Mouse (Mus musculus) CH12.LX (cell line): Measurements from ENCODE around the gene Cit. TPM values are rescaled to one million over a fixed set of nuclear protein-coding genes. Genes with fewer than 3 reads are reported as not detected.

Experiments used
- DNase-seq: peaks from one replicate; pipeline ENCODE4 v3.0.0-alpha.2; 2013; ENCODE audit errors: extremely low read depth
- H3K27ac ChIP-seq: 2 replicates; pipeline ENCODE4 v1.5.1; 2012; ENCODE audit warnings: low read depth, mild to moderate bottlenecking, control low read depth, moderate library complexity; ENCODE audit not compliant: insufficient read depth
- H3K27me3 ChIP-seq: replicated peaks from 2 replicates; pipeline ENCODE3; 2012; ENCODE audit warnings: inconsistent platforms
- H3K36me3 ChIP-seq, 2 experiments: replicated peaks in 1 of 2; 2 replicates each; pipeline versions ENCODE3 to v1.6.1; 2012; ENCODE audit warnings: inconsistent platforms in 1 of 2, low read length in 1 of 2, mild to moderate bottlenecking in 1 of 2, mixed read lengths in 1 of 2, moderate library complexity in 1 of 2; ENCODE audit not compliant: control insufficient read depth in 1 of 2, insufficient read depth in 1 of 2
- H3K4me1 ChIP-seq, 2 experiments: 2 replicates each; pipeline ENCODE4 v1.6.1; 2012; ENCODE audit warnings: inconsistent platforms in 1 of 2, moderate library complexity in 1 of 2; ENCODE audit not compliant: insufficient read depth in 2 of 2, control insufficient read depth in 1 of 2
- H3K4me2 ChIP-seq: 2 replicates; pipeline ENCODE4 v1.6.1; 2012; ENCODE audit warnings: low read depth, mild to moderate bottlenecking, control low read depth; ENCODE audit not compliant: poor library complexity, insufficient read depth, severe bottlenecking
- H3K4me3 ChIP-seq, 3 experiments: fragments of 150-350 bp in 1 of 3; sonication (generic) in 1 of 3; replicated peaks in 1 of 3; 2 replicates each; pipeline versions ENCODE3 to v1.5.1; 2011 to 2012; ENCODE audit warnings: low read depth in 2 of 3, low read length in 2 of 3, mild to moderate bottlenecking in 2 of 3, moderate library complexity in 2 of 3, control low read depth in 1 of 3, improper control_type of control experiment in 1 of 3, inconsistent platforms in 1 of 3, mixed read lengths in 1 of 3; ENCODE audit not compliant: poor library complexity in 1 of 3
- H3K79me2 ChIP-seq: replicated peaks from 2 replicates; pipeline ENCODE4 v1.6.1; 2012; ENCODE audit warnings: mild to moderate bottlenecking, moderate library complexity; ENCODE audit not compliant: control insufficient read depth, poor library complexity, insufficient read depth, severe bottlenecking; ENCODE audit errors: extremely low read depth
- H3K9ac ChIP-seq: 2 replicates; pipeline ENCODE4 v1.6.1; 2012; ENCODE audit warnings: low read depth, mild to moderate bottlenecking, control low read depth, moderate library complexity; ENCODE audit not compliant: insufficient read depth
- H3K9me3 ChIP-seq: replicated peaks from 2 replicates; pipeline ENCODE3; 2012; ENCODE audit warnings: low read length, inconsistent platforms, mixed read lengths
- BHLHE40 ChIP-seq: IDR thresholded peaks from 2 replicates; pipeline ENCODE4 v1.6.1; 2011; ENCODE audit warnings: mild to moderate bottlenecking, low read depth, low read length, improper control_type of control experiment
- CHD1 ChIP-seq: IDR thresholded peaks from 2 replicates; pipeline ENCODE4 v1.6.1; 2012; ENCODE audit warnings: low read depth, low read length, improper control_type of control experiment, inconsistent platforms
- CTCF ChIP-seq, 2 experiments: IDR thresholded peaks in 1 of 2; conservative IDR thresholded peaks in 1 of 2; 2 replicates each; pipeline ENCODE4 v1.5.1; 2011 to 2012; ENCODE audit warnings: low read depth in 2 of 2, low read length in 2 of 2, improper control_type of control experiment in 1 of 2, inconsistent platforms in 1 of 2, mild to moderate bottlenecking in 1 of 2, moderate library complexity in 1 of 2
- E2F4 ChIP-seq: IDR thresholded peaks from 2 replicates; pipeline ENCODE4 v1.6.1; 2011; ENCODE audit warnings: low read depth, low read length, improper control_type of control experiment; ENCODE audit not compliant: insufficient replicate concordance
- EP300 ChIP-seq: IDR thresholded peaks from 2 replicates; pipeline ENCODE4 v1.6.1; 2011; ENCODE audit warnings: low read length, improper control_type of control experiment
- ETS1 ChIP-seq: conservative IDR thresholded peaks from 2 replicates; pipeline ENCODE4 v1.6.1; 2012; ENCODE audit warnings: low read depth, mild to moderate bottlenecking, inconsistent platforms, low read length, improper control_type of control experiment, moderate library complexity
- HCFC1 ChIP-seq: IDR thresholded peaks from 2 replicates; pipeline ENCODE4 v1.6.1; 2012; ENCODE audit warnings: low read depth, mild to moderate bottlenecking, inconsistent platforms, low read length, improper control_type of control experiment
- IRF4 ChIP-seq: IDR thresholded peaks from 2 replicates; pipeline ENCODE4 v1.6.1; 2014; ENCODE audit warnings: low read depth, mild to moderate bottlenecking, inconsistent platforms, low read length, improper control_type of control experiment
- JUN ChIP-seq: IDR thresholded peaks from 2 replicates; pipeline ENCODE4 v1.6.1; 2011; ENCODE audit warnings: low read depth, mild to moderate bottlenecking, low read length, improper control_type of control experiment, moderate library complexity; ENCODE audit not compliant: insufficient read depth
- JUND ChIP-seq: conservative IDR thresholded peaks from 2 replicates; pipeline ENCODE4 v1.6.1; 2011; ENCODE audit warnings: low read depth, low read length, improper control_type of control experiment
- MAFK ChIP-seq: IDR thresholded peaks from 2 replicates; pipeline ENCODE4 v1.6.1; 2011; ENCODE audit warnings: low read length, improper control_type of control experiment; ENCODE audit not compliant: insufficient replicate concordance
- MEF2A ChIP-seq: IDR thresholded peaks from 2 replicates; pipeline ENCODE4 v1.6.1; 2014; ENCODE audit warnings: low read depth, mild to moderate bottlenecking, inconsistent platforms, low read length, improper control_type of control experiment, borderline replicate concordance
- MXI1 ChIP-seq: IDR thresholded peaks from 2 replicates; pipeline ENCODE4 v1.6.1; 2011; ENCODE audit warnings: mild to moderate bottlenecking, low read depth, low read length, improper control_type of control experiment
- MYC ChIP-seq: IDR thresholded peaks from 2 replicates; pipeline ENCODE4 v1.6.1; 2011; ENCODE audit warnings: low read depth, mild to moderate bottlenecking, improper control_type of control experiment, low read length
- RAD21 ChIP-seq: IDR thresholded peaks from 2 replicates; pipeline ENCODE4 v1.6.1; 2011; ENCODE audit warnings: low read depth, mild to moderate bottlenecking, low read length, improper control_type of control experiment, moderate library complexity
- RCOR1 ChIP-seq: conservative IDR thresholded peaks from 2 replicates; pipeline ENCODE4 v1.6.1; 2012; ENCODE audit warnings: low read depth, mild to moderate bottlenecking, inconsistent platforms, low read length, improper control_type of control experiment
- TBP ChIP-seq: conservative IDR thresholded peaks from 2 replicates; pipeline ENCODE4 v1.6.1; 2011; ENCODE audit warnings: low read depth, low read length, improper control_type of control experiment
- TCF12 ChIP-seq: IDR thresholded peaks from 2 replicates; pipeline ENCODE4 v1.6.1; 2014; ENCODE audit warnings: low read depth, mild to moderate bottlenecking, inconsistent platforms, low read length, improper control_type of control experiment
- USF1 ChIP-seq: IDR thresholded peaks from 2 replicates; pipeline ENCODE4 v1.6.1; 2014; ENCODE audit warnings: low read depth, mild to moderate bottlenecking, inconsistent platforms, low read length, improper control_type of control experiment
- ZC3H11A ChIP-seq: IDR thresholded peaks from 2 replicates; pipeline ENCODE4 v1.6.1; 2012; ENCODE audit warnings: low read depth, mild to moderate bottlenecking, inconsistent platforms, low read length, improper control_type of control experiment
- ZNF384 ChIP-seq: IDR thresholded peaks from 2 replicates; pipeline ENCODE4 v1.6.1; 2012; ENCODE audit warnings: low read depth, low read length, improper control_type of control experiment, inconsistent platforms
- dilution Hi-C: fragments of 300-500 bp; cut with MboI; formaldehyde crosslinking; loops from 2 replicates; pipeline ENCODE4 v1.14.3; 2020; ENCODE audit warnings: low sequenced_read_pairs; ENCODE audit not compliant: extremely low pct_unique_long_range_greater_than_20kb, extremely low pct_ligation_motif_present
- in situ Hi-C: fragments of 300-500 bp; cut with MboI; formaldehyde crosslinking; loops from 3 replicates; pipeline ENCODE4 v1.14.3; 2019; ENCODE audit warnings: low sequenced_read_pairs, low pct_ligation_motif_present, low pct_unique_long_range_greater_than_20kb, mixed read lengths
- polyA plus RNA-seq: library from polyadenylated mRNA; unstranded; fragments of >175 nt; gene quantifications from 2 replicates; pipeline ENCODE4 v1.2.1, GENCODE M21; 2012; ENCODE audit warnings: low read depth; ENCODE audit not compliant: insufficient read length
- total RNA-seq, 2 experiments: library from RNA; depleted of rRNA; stranded (reverse); fragments of 300-350 nt in 1 of 2; fragments of >200 nt in 1 of 2; gene quantifications; 2 replicates each; pipeline ENCODE4 v1.2.3; 2012 to 2014

The Cit gene
- total and polyA plus RNA-seq, 3 experiments = 7.0 to 24.9 (median 16.2) TPM

DNA sequence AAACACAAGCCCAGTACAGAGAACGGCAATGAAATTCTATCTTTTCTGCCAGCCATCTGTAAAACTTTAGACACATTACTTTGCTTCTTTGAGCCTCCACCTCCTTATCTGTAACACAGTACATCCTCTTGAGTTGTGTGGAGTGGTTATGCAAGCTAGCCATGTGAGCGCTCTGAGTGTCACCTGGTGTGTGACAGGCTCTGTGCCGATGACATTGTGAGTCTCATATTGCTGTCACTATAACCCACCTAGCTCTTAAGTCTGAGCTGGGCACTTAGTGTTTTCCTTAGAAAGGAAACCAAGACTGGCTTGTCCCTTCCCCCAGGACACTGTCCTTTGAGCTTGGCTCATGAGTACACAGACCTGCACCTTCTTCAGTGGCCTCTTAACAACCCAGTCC, 203.2 kb downstream of the Cit start:
- Histone ChIP-seq H3K4me3 (no peak overlapping the region), H3K4me2 (no peak overlapping the region), H3K27me3 (no peaks in the 10 kb centered on the region), H3K79me2 (no peaks in the 10 kb centered on the region), H3K9me3 (peaks cover 55% of the 10 kb centered on the region), H3K36me3 (no peaks in the 10 kb centered on the region), H3K4me1 (no peaks in the 10 kb centered on the region)
- no peak for DNase-seq
- in situ Hi-C loops = no loop called here
- TF ChIP-seq MAFK = no peak
- TF ChIP-seq RCOR1 = no peak
- TF ChIP-seq JUND = no peak
- no peak for TF ChIP-seq E2F4
- TF ChIP-seq ZC3H11A = no peak
- TF ChIP-seq ETS1 = no peak
- TF ChIP-seq TCF12 = no peak
- no peak for TF ChIP-seq MXI1
- no peak for TF ChIP-seq RAD21
- no peak for TF ChIP-seq MYC
- no peak for TF ChIP-seq ZNF384
- TF ChIP-seq USF1 = no peak
- no peak for TF ChIP-seq IRF4
- TF ChIP-seq, all 38 proteins: peak for 0
- dilution Hi-C loops = no loop called here
- Histone ChIP-seq H3K27ac (no peak overlapping the region), H3K9ac (no peak overlapping the region)

DNA sequence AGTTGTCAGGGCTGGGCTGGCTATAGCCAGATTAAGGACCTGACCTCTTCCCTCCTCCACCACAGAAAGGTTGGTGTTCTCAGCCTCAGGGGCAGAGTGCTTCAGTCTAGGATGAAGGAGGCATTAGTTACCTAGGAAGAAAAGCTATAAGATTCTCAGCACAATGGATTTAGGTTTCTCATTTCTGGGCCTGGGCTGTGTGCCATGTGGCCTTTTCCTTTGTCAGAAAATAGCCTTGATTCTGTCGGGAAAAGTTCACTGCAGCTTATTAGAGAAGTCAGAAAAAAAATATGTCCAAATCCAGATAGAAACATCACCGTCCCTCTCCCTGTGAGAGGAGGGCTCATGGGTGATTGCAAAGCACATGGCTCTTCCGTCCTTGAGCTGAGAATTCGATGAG, 204.7 kb downstream of the Cit start:
- in situ Hi-C loops (no loop called here), dilution Hi-C loops (no loop called here)
- Histone ChIP-seq H3K9ac (no peak overlapping the region), H3K27ac (no peak overlapping the region), H3K9me3 (peaks cover 65% of the 10 kb centered on the region), H3K4me2 (no peak overlapping the region), H3K27me3 (no peaks in the 10 kb centered on the region), H3K36me3 (no peaks in the 10 kb centered on the region), H3K4me1 (no peaks in the 10 kb centered on the region), H3K79me2 (no peaks in the 10 kb centered on the region), H3K4me3 (no peak overlapping the region)
- no peak for TF ChIP-seq TBP
- TF ChIP-seq JUN = no peak
- no peak for TF ChIP-seq CHD1
- DNase-seq = no peak

DNA sequence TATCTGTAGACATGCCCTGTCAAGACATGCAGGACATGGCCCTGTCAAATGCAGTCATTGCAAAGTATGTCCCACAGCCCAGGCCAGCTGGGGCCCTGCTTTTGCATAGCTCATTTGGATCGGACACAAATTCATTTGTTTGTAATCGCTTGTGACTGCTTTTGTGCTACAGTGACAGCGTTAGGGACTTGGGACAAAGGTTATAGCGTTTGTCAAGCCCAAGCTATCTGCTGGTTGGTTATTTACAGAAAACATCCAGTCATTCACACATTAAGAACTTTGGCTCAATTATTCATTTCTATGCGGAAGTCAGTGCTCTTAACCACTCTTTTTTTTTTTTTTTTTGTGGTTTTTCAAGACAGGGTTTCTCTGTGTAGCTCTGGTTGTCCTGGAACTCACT, 207.1 kb downstream of the Cit start:
- dilution Hi-C loops = no loop called here
- Histone ChIP-seq H3K9ac (no peak overlapping the region), H3K27me3 (no peaks in the 10 kb centered on the region), H3K79me2 (no peaks in the 10 kb centered on the region), H3K36me3 (no peaks in the 10 kb centered on the region), H3K4me3 (no peak overlapping the region), H3K9me3 (peaks cover 67% of the 10 kb centered on the region), H3K4me1 (no peaks in the 10 kb centered on the region), H3K4me2 (no peak overlapping the region), H3K27ac (no peak overlapping the region)
- in situ Hi-C loops = no loop called here
- no peak for DNase-seq
- TF ChIP-seq ETS1 (no peak), EP300 (no peak), ZNF384 (no peak), HCFC1 (no peak), RAD21 (no peak), TCF12 (no peak), BHLHE40 (no peak), JUN (no peak), CHD1 (no peak), CTCF (conservative IDR thresholded peaks at IDR 0.05 in 1 of 2, IDR thresholded peaks at IDR 0.05 in 1 of 2; ENCODE audit: low read depth in 2 of 2, low read length in 2 of 2) (no peak), MYC (no peak), MEF2A (no peak)
